Mouse (Mus musculus) forebrain, postnatal 0 days (tissue): Measurements from ENCODE around the gene Cdcp1. TPM values are rescaled to one million over a fixed set of nuclear protein-coding genes. Genes with fewer than 3 reads are reported as not detected.

Source experiments
- ATAC-seq: fragments of 200-750 bp; cut with Nextera tagmentation; 2 replicates; pipeline ENCODE4 v1.8.0; 2017; ENCODE audit warnings: mild to moderate bottlenecking, moderate library complexity
- DNase-seq: peaks from one replicate; pipeline ENCODE4 v3.0.0-alpha.2; 2015
- H3K27ac ChIP-seq: fragments of 300-500 bp; sonication (generic); 2 replicates; pipeline ENCODE4 v1.5.1; 2014; ENCODE audit warnings: low read depth, mild to moderate bottlenecking, antibody characterized with exemption, low read length, moderate library complexity, mixed read lengths
- H3K27me3 ChIP-seq: fragments of 300-500 bp; sonication (generic); 2 replicates; pipeline ENCODE4 v1.6.1; 2014; ENCODE audit warnings: mild to moderate bottlenecking, low read length, mixed read lengths; ENCODE audit not compliant: insufficient read depth
- H3K36me3 ChIP-seq: fragments of 300-500 bp; sonication (generic); 2 replicates; pipeline ENCODE4 v1.6.1; 2014; ENCODE audit warnings: mild to moderate bottlenecking, moderate library complexity; ENCODE audit not compliant: insufficient read depth
- H3K4me1 ChIP-seq: fragments of 300-500 bp; sonication (generic); 2 replicates; pipeline ENCODE4 v1.6.1; 2014; ENCODE audit warnings: antibody characterized with exemption; ENCODE audit not compliant: insufficient read depth
- H3K4me2 ChIP-seq: fragments of 300-500 bp; sonication (generic); 2 replicates; pipeline ENCODE4 v1.6.1; 2014; ENCODE audit warnings: low read depth, mild to moderate bottlenecking, moderate library complexity
- H3K4me3 ChIP-seq: fragments of 300-500 bp; sonication (generic); 2 replicates; pipeline ENCODE4 v1.5.1; 2014; ENCODE audit warnings: low read depth, low read length, mixed read lengths
- H3K9ac ChIP-seq: fragments of 300-500 bp; sonication (generic); 2 replicates; pipeline ENCODE4 v1.6.1; 2014; ENCODE audit warnings: mild to moderate bottlenecking
- H3K9me3 ChIP-seq: fragments of 300-500 bp; sonication (generic); 2 replicates; pipeline ENCODE4 v1.6.1; 2016; ENCODE audit warnings: low read length
- CTCF ChIP-seq: sonication (generic); IDR thresholded peaks from 2 replicates; pipeline ENCODE4 v1.5.1; 2016; ENCODE audit warnings: antibody characterized with exemption, control low read depth, low read depth
- WGBS: fragments of 180-500 bp; shearing (Covaris S2); extraction: QIAGEN DNeasy Blood & Tissue Kit; methylation state at CpG from one replicate; pipeline ENCODE4 v1.1.7; 2014; 5-methylcytosine and 5-hydroxymethylcytosine counted together
- polyA plus RNA-seq: library from polyadenylated mRNA; unstranded; fragments of >200 nt; fragmentation: Nextera tagmentation; extraction: Ambion mirVana; gene quantifications from 2 replicates; pipeline ENCODE4 v1.2.1, GENCODE M21; 2015
- total RNA-seq: library from RNA; depleted of rRNA; stranded (reverse); fragments of >200 nt; gene quantifications from 2 replicates; pipeline ENCODE4 v1.2.3, GENCODE M21; 2014

Gene Cdcp1
- total and polyA plus RNA-seq, 2 experiments from 2014 or later: 0.16 to 0.48 TPM

- DNase-seq: no peak
- Histone ChIP-seq H3K4me3 (no peak overlapping the region), H3K27ac (no peak overlapping the region), H3K27me3 (no peaks in the 10 kb centered on the region), H3K4me2 (no peak overlapping the region), H3K9me3 (no peaks in the 10 kb centered on the region), H3K4me1 (no peaks in the 10 kb centered on the region), H3K36me3 (no peaks in the 10 kb centered on the region), H3K9ac (no peak overlapping the region)
- no peak for ATAC-seq
- 81% methylated on average over 5 of the region's 5 CpGs for WGBS
- no peak for TF ChIP-seq CTCF
Observed at GRCm38 (mm10) chr9:123186151-123186550, 29.7 kb downstream of the Cdcp1 start.

GRCm38 (mm10) chr9:123185546-123185945 is 30.3 kb downstream of the Cdcp1 start:
- H3K4me1 ChIP-seq: no peaks in the 10 kb centered on the region
- TF ChIP-seq CTCF: no peak
- no peak overlapping the region for H3K4me3 ChIP-seq
- H3K9ac ChIP-seq: no peak overlapping the region
- no peaks in the 10 kb centered on the region for H3K36me3 ChIP-seq
- no peaks in the 10 kb centered on the region for H3K27me3 ChIP-seq
- DNase-seq: no peak
- ATAC-seq: no peak
- no peak overlapping the region for H3K4me2 ChIP-seq
- H3K27ac ChIP-seq: no peak overlapping the region
- 49% methylated on average over 2 of the region's 2 CpGs for WGBS
- H3K9me3 ChIP-seq: no peaks in the 10 kb centered on the region

- Histone ChIP-seq H3K4me2 (no peak overlapping the region), H3K27ac (no peak overlapping the region), H3K9ac (no peak overlapping the region), H3K36me3 (no peaks in the 10 kb centered on the region), H3K4me3 (no peak overlapping the region), H3K27me3 (no peaks in the 10 kb centered on the region), H3K4me1 (no peaks in the 10 kb centered on the region), H3K9me3 (no peaks in the 10 kb centered on the region)
- DNase-seq (no peak), ATAC-seq (no peak)
- TF ChIP-seq CTCF: no peak
- WGBS: 78% methylated on average over 8 of the region's 8 CpGs
Observed at GRCm38 (mm10) chr9:123183226-123183625, 32.6 kb downstream of the Cdcp1 start.

- Histone ChIP-seq H3K4me2 (no peak overlapping the region), H3K4me3 (no peak overlapping the region), H3K27me3 (no peaks in the 10 kb centered on the region), H3K36me3 (no peaks in the 10 kb centered on the region), H3K9me3 (no peaks in the 10 kb centered on the region), H3K9ac (no peak overlapping the region), H3K27ac (no peak overlapping the region), H3K4me1 (no peaks in the 10 kb centered on the region)
- ATAC-seq (no peak), DNase-seq (no peak)
- no peak for TF ChIP-seq CTCF
- WGBS: 88% methylated on average over 6 of the region's 6 CpGs
Observed at GRCm38 (mm10) chr9:123180003-123180402, 35.8 kb downstream of the Cdcp1 start.

- Histone ChIP-seq H3K9ac (no peak overlapping the region), H3K4me1 (no peaks in the 10 kb centered on the region), H3K9me3 (no peaks in the 10 kb centered on the region), H3K27ac (no peak overlapping the region), H3K36me3 (no peaks in the 10 kb centered on the region), H3K27me3 (no peaks in the 10 kb centered on the region), H3K4me3 (no peak overlapping the region), H3K4me2 (no peak overlapping the region)
- TF ChIP-seq CTCF: no peak
- ATAC-seq (no peak), DNase-seq (no peak)
- WGBS: 88% methylated on average over 9 of the region's 9 CpGs
Observed at GRCm38 (mm10) chr9:123177380-123178048, 38.3 kb downstream of the Cdcp1 start.

GRCm38 (mm10) chr9:123174356-123174755 is 41.5 kb downstream of the Cdcp1 start:
- Histone ChIP-seq H3K36me3 (no peaks in the 10 kb centered on the region), H3K27me3 (no peaks in the 10 kb centered on the region), H3K27ac (no peak overlapping the region), H3K9ac (no peak overlapping the region), H3K9me3 (no peaks in the 10 kb centered on the region), H3K4me2 (no peak overlapping the region), H3K4me1 (no peaks in the 10 kb centered on the region), H3K4me3 (no peak overlapping the region)
- ATAC-seq (no peak), DNase-seq (no peak)
- no peak for TF ChIP-seq CTCF
- 18% methylated on average over 4 of the region's 4 CpGs for WGBS

- no peak for DNase-seq
- TF ChIP-seq CTCF: no peak
- Histone ChIP-seq H3K36me3 (no peaks in the 10 kb centered on the region), H3K9ac (no peak overlapping the region), H3K27me3 (no peaks in the 10 kb centered on the region), H3K4me1 (no peaks in the 10 kb centered on the region), H3K9me3 (no peaks in the 10 kb centered on the region), H3K4me3 (no peak overlapping the region), H3K27ac (no peak overlapping the region), H3K4me2 (no peak overlapping the region)
- no peak for ATAC-seq
- 90% methylated on average over 6 of the region's 6 CpGs for WGBS
Observed at GRCm38 (mm10) chr9:123173760-123174159, 42.1 kb downstream of the Cdcp1 start.
